Mouse (Mus musculus) forebrain, embryonic 16.5 days (tissue): ENCODE data around the gene Fbxo6. TPM values are rescaled to one million over a fixed set of nuclear protein-coding genes. Genes with fewer than 3 reads are reported as not detected.
"Not testable (repeated sequence)": the region's sequence is repeated elsewhere in the genome, so short reads cannot be mapped to it uniquely, and the experiment has no call there.

Experiments
- ATAC-seq: fragments of 200-750 bp; cut with Nextera tagmentation; 2 replicates; pipeline ENCODE4 v1.8.0; 2017; ENCODE audit warnings: mild to moderate bottlenecking, moderate library complexity
- H3K27ac ChIP-seq: fragments of 300-500 bp; sonication (generic); 2 replicates; pipeline ENCODE4 v1.5.1; 2014; ENCODE audit warnings: low read length, control low read depth
- H3K27me3 ChIP-seq: fragments of 300-500 bp; sonication (generic); replicated peaks from 2 replicates; pipeline ENCODE4 v1.6.1; 2014; ENCODE audit warnings: low read length; ENCODE audit not compliant: control insufficient read depth, insufficient read depth
- H3K36me3 ChIP-seq: fragments of 300-500 bp; sonication (generic); 2 replicates; pipeline ENCODE4 v1.6.1; 2014; ENCODE audit not compliant: control insufficient read depth, insufficient read depth
- H3K4me1 ChIP-seq: fragments of 300-500 bp; sonication (generic); replicated peaks from 2 replicates; pipeline ENCODE4 v1.6.1; 2014; ENCODE audit warnings: low read length; ENCODE audit not compliant: control insufficient read depth, insufficient read depth
- H3K4me2 ChIP-seq: fragments of 300-500 bp; sonication (generic); 2 replicates; pipeline ENCODE4 v1.6.1; 2014; ENCODE audit warnings: mild to moderate bottlenecking, low read length, control low read depth
- H3K4me3 ChIP-seq: fragments of 300-500 bp; sonication (generic); replicated peaks from 2 replicates; pipeline ENCODE4 v1.5.1; 2014; ENCODE audit warnings: mild to moderate bottlenecking, low read length, control low read depth
- H3K9ac ChIP-seq: fragments of 300-500 bp; sonication (generic); replicated peaks from 2 replicates; pipeline ENCODE4 v1.6.1; 2014; ENCODE audit warnings: low read depth, low read length, control low read depth
- H3K9me3 ChIP-seq: fragments of 300-500 bp; sonication (generic); 2 replicates; pipeline ENCODE4 v1.6.1; 2016; ENCODE audit warnings: low read length; ENCODE audit not compliant: control insufficient read depth
- WGBS: fragments of 180-500 bp; shearing (Covaris S2); extraction: QIAGEN DNeasy Blood & Tissue Kit; methylation state at CpG from one replicate; pipeline ENCODE4 v1.1.7; 2014; 5-methylcytosine and 5-hydroxymethylcytosine counted together
- polyA plus RNA-seq: library from polyadenylated mRNA; unstranded; fragments of >200 nt; fragmentation: Nextera tagmentation; extraction: Ambion mirVana; gene quantifications from 2 replicates; pipeline ENCODE4 v1.2.1, GENCODE M21; 2015

Fbxo6 gene
- polyA plus RNA-seq, 1 experiment from 2014 or later: 17.7 TPM

- peaks cover 44% of the 10 kb centered on the region for H3K4me1 ChIP-seq
- ATAC-seq: peak; percentile 77
- no peak overlapping the region for H3K9ac ChIP-seq
- 0 out of 2 replicates have a peak, but pooled peaks cover 2% of the 10 kb centered on the region for H3K9me3 ChIP-seq
- no peak overlapping the region for H3K4me2 ChIP-seq
- peak overlapping the region; percentile 85 for H3K27ac ChIP-seq
- H3K27me3 ChIP-seq: no peaks in the 10 kb centered on the region
- peaks cover 2% of the 10 kb centered on the region; the same call in 1 of the 2 replicates for H3K36me3 ChIP-seq
- no peak overlapping the region for H3K4me3 ChIP-seq
- 36% methylated on average over 4 of the region's 4 CpGs for WGBS
Measured at GRCm38 (mm10) chr4:148121362-148121761, 30.6 kb downstream of the Fbxo6 start.

GRCm38 (mm10) chr4:148120555-148120954 lies 31.4 kb downstream of the Fbxo6 start:
- ATAC-seq: peak; percentile 0; the same call in 1 of the 2 replicates
- H3K27ac ChIP-seq: peak overlapping the region; percentile 65
- H3K9ac ChIP-seq: no peak overlapping the region
- H3K27me3 ChIP-seq: no peaks in the 10 kb centered on the region
- 37% methylated on average over 9 of the region's 9 CpGs for WGBS
- 0 out of 2 replicates have a peak, but pooled peaks cover 2% of the 10 kb centered on the region for H3K9me3 ChIP-seq
- no peak overlapping the region for H3K4me3 ChIP-seq
- H3K36me3 ChIP-seq: peaks cover 2% of the 10 kb centered on the region; the same call in 1 of the 2 replicates
- H3K4me2 ChIP-seq: 0 out of 2 replicates have a peak overlapping the region, but pooled peaks have one; percentile 3
- peaks cover 45% of the 10 kb centered on the region for H3K4me1 ChIP-seq

- 84% methylated on average over 9 of the region's 9 CpGs for WGBS
- ATAC-seq, H3K27ac ChIP-seq, H3K4me2 ChIP-seq, H3K4me3 ChIP-seq, H3K9me3 ChIP-seq, H3K36me3 ChIP-seq, H3K27me3 ChIP-seq, H3K9ac ChIP-seq: not testable (repeated sequence)
- peaks cover 45% of the 10 kb centered on the region for H3K4me1 ChIP-seq
Measured at GRCm38 (mm10) chr4:148119578-148119977, 32.4 kb downstream of the Fbxo6 start.

- 77% methylated on average over 4 of the region's 4 CpGs for WGBS
- no peaks in the 10 kb centered on the region for H3K27me3 ChIP-seq
- H3K9ac ChIP-seq: no peak overlapping the region
- no peak overlapping the region for H3K4me2 ChIP-seq
- ATAC-seq: no peak
- H3K36me3 ChIP-seq: peaks cover 12% of the 10 kb centered on the region
- H3K4me1 ChIP-seq: peaks cover 31% of the 10 kb centered on the region
- H3K9me3 ChIP-seq: 0 out of 2 replicates have a peak, but pooled peaks cover 2% of the 10 kb centered on the region
- no peak overlapping the region for H3K27ac ChIP-seq
- H3K4me3 ChIP-seq: no peak overlapping the region
Measured at GRCm38 (mm10) chr4:148117392-148117791, 34.5 kb downstream of the Fbxo6 start.

- H3K9me3 ChIP-seq: 0 out of 2 replicates have a peak, but pooled peaks cover 2% of the 10 kb centered on the region
- 80% methylated on average over 4 of the region's 4 CpGs for WGBS
- no peak overlapping the region for H3K4me2 ChIP-seq
- peaks cover 12% of the 10 kb centered on the region for H3K36me3 ChIP-seq
- H3K9ac ChIP-seq: no peak overlapping the region
- no peak overlapping the region for H3K27ac ChIP-seq
- peaks cover 24% of the 10 kb centered on the region for H3K4me1 ChIP-seq
- no peak for ATAC-seq
- no peaks in the 10 kb centered on the region for H3K27me3 ChIP-seq
- no peak overlapping the region for H3K4me3 ChIP-seq
Measured at GRCm38 (mm10) chr4:148116657-148117056, 35.3 kb downstream of the Fbxo6 start.

GRCm38 (mm10) chr4:148115467-148115866 lies 36.5 kb downstream of the Fbxo6 start:
- ATAC-seq: peak; percentile 2
- 7% methylated on average over 15 of the region's 15 CpGs for WGBS

GRCm38 (mm10) chr4:148114758-148115391 lies 37.1 kb downstream of the Fbxo6 start:
- peak overlapping the region; percentile 72 for H3K27ac ChIP-seq
- no peak overlapping the region for H3K4me3 ChIP-seq
- peaks cover 12% of the 10 kb centered on the region for H3K36me3 ChIP-seq
- H3K4me1 ChIP-seq: peaks cover 11% of the 10 kb centered on the region
- peak overlapping the region; percentile 49 for H3K9ac ChIP-seq
- peak; percentile 83 for ATAC-seq
- 0 out of 2 replicates have a peak, but pooled peaks cover 2% of the 10 kb centered on the region for H3K9me3 ChIP-seq
- peak overlapping the region; percentile 24; the same call in 1 of the 2 replicates for H3K4me2 ChIP-seq
- no peaks in the 10 kb centered on the region for H3K27me3 ChIP-seq
- WGBS: 5% methylated on average over 15 of the region's 15 CpGs

More at GRCm38 (mm10) chr4:148115467-148115866, 36.5 kb downstream of the Fbxo6 start:
- H3K4me2 ChIP-seq: no peak overlapping the region
- H3K9ac ChIP-seq: peak overlapping the region; percentile 49; the same call in 1 of the 2 replicates
- no peaks in the 10 kb centered on the region for H3K27me3 ChIP-seq
- no peak overlapping the region for H3K4me3 ChIP-seq
- H3K4me1 ChIP-seq: peaks cover 13% of the 10 kb centered on the region
- H3K9me3 ChIP-seq: 0 out of 2 replicates have a peak, but pooled peaks cover 2% of the 10 kb centered on the region
- no peak overlapping the region; the same call in 1 of the 2 replicates for H3K27ac ChIP-seq
- H3K36me3 ChIP-seq: peaks cover 12% of the 10 kb centered on the region

- Histone ChIP-seq H3K27me3 (no peaks in the 10 kb centered on the region), H3K4me2 (no peak overlapping the region), H3K4me1 (peaks cover 29% of the 10 kb centered on the region), H3K9ac (no peak overlapping the region), H3K9me3 (0 out of 2 replicates have a peak, but pooled peaks cover 2% of the 10 kb centered on the region), H3K27ac (no peak overlapping the region), H3K4me3 (no peak overlapping the region), H3K36me3 (peaks cover 23% of the 10 kb centered on the region)
- no peak for ATAC-seq
- 85% methylated on average over 12 of the region's 12 CpGs for WGBS
Measured at GRCm38 (mm10) chr4:148112519-148112918, 39.4 kb downstream of the Fbxo6 start.

GRCm38 (mm10) chr4:148109215-148109614 lies 42.7 kb downstream of the Fbxo6 start:
- H3K4me1 ChIP-seq: peaks cover 26% of the 10 kb centered on the region
- WGBS: 91% methylated on average over 5 of the region's 5 CpGs
- no peak overlapping the region for H3K4me2 ChIP-seq
- no peak for ATAC-seq
- no peak overlapping the region for H3K27ac ChIP-seq
- no peaks in the 10 kb centered on the region for H3K27me3 ChIP-seq
- no peak overlapping the region for H3K9ac ChIP-seq
- H3K4me3 ChIP-seq: no peak overlapping the region
- no peaks in the 10 kb centered on the region for H3K9me3 ChIP-seq
- peaks cover 26% of the 10 kb centered on the region for H3K36me3 ChIP-seq
